Mouse (Mus musculus): ENCODE results near the gene Rbsn. TPM values are rescaled to one million over a fixed set of nuclear protein-coding genes. Genes with fewer than 3 reads are reported as not detected.

The Rbsn gene
- polyA plus RNA-seq, 1 experiment: 11.5 TPM

GRCm38 (mm10) chr6:92176450-92176849 lies 38.3 kb downstream of the Rbsn start:
- no peak for DNase-seq (ENCODE audit: low spot score)

GRCm38 (mm10) chr6:92162724-92163123 lies 52.0 kb downstream of the Rbsn start:
- no peak for DNase-seq (ENCODE audit: low spot score)

GRCm38 (mm10) chr6:92158801-92159200 lies 55.9 kb downstream of the Rbsn start:
- DNase-seq (ENCODE audit: low spot score): no peak

GRCm38 (mm10) chr6:92153774-92154173 lies 61.0 kb downstream of the Rbsn start:
- no peak for DNase-seq (ENCODE audit: low spot score)

- DNase-seq (ENCODE audit: low spot score): no peak
Measured at GRCm38 (mm10) chr6:92145881-92146280, 68.8 kb downstream of the Rbsn start.

Other genes starting within 250 kb of the Rbsn start
- 8.3 and 13.0 TPM in 2 replicates for gene Fgd5, start 236.0 kb downstream of the Rbsn start, polyA plus RNA-seq (2012; rRNA removed)
- 18.9 and 19.7 TPM in 2 replicates for gene Nr2c2, start 123.5 kb downstream of the Rbsn start, polyA plus RNA-seq (2012; rRNA removed)
- gene Mrps25, start 30.9 kb downstream of the Rbsn start, polyA plus RNA-seq (2012; rRNA removed): 31.2 and 34.1 TPM in 2 replicates
- 0.09 and 0.22 TPM in 2 replicates for gene Trh, start 29.7 kb upstream of the Rbsn start, polyA plus RNA-seq (2012; rRNA removed)

All from urinary bladder, adult 2 months (tissue).